Mouse (Mus musculus): ENCODE measurements around the gene Rbms1. TPM values are rescaled to one million over a fixed set of nuclear protein-coding genes. Genes with fewer than 3 reads are reported as not detected.

The Rbms1 gene
- total RNA-seq, 2 experiments from 2014 or later = 12.1 to 17.5 TPM

GRCm38 (mm10) chr2:60908551-60908950 is 54.4 kb downstream of the Rbms1 start:
- DNase-seq (ENCODE audit: low spot score in 2 of 2) = no peak
- no peak for TF ChIP-seq CTCF (conservative IDR thresholded peaks at IDR 0.05)
- no peak overlapping the region for H3K27ac ChIP-seq
- no peak overlapping the region for H3K4me3 ChIP-seq

DNA sequence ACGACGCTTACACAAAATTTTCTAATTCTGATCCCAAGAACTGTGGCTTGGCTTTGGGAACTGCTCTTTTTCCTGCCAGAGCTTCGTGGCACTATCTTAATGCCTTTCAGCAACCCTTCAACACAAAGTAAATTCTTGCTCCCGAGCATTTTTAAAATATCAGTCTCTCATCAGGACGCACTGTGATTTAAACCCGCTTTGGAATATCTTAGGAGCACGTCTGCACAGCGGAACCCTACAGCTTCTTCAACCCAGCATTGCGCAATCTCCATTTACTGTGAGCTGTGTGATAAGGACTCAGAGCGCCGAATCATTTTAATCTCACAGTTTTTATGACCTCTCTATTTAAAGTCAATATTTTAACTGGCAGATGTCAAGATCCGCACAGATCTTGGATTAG is 54.9 kb downstream of the Rbms1 start:
- no peak for TF ChIP-seq CTCF (conservative IDR thresholded peaks at IDR 0.05)

GRCm38 (mm10) chr2:60905283-60905682 is 57.7 kb downstream of the Rbms1 start:
- Histone ChIP-seq H3K4me3 (no peak overlapping the region), H3K27ac (no peak overlapping the region)
- TF ChIP-seq CTCF (conservative IDR thresholded peaks at IDR 0.05) = peak; percentile 76
- no peak for DNase-seq (ENCODE audit: low spot score in 2 of 2)

More for the DNA sequence above, 54.9 kb downstream of the Rbms1 start:
- no peak for DNase-seq (ENCODE audit: low spot score in 2 of 2)
- Histone ChIP-seq H3K4me3 (no peak overlapping the region), H3K27ac (no peak overlapping the region)

GRCm38 (mm10) chr2:60904141-60904540 is 58.9 kb downstream of the Rbms1 start:
- no peak for DNase-seq (ENCODE audit: low spot score in 2 of 2)
- Histone ChIP-seq H3K27ac (no peak overlapping the region), H3K4me3 (no peak overlapping the region)
- TF ChIP-seq CTCF (conservative IDR thresholded peaks at IDR 0.05) = no peak

- no peak for TF ChIP-seq CTCF (conservative IDR thresholded peaks at IDR 0.05)
- Histone ChIP-seq H3K27ac (no peak overlapping the region), H3K4me3 (no peak overlapping the region)
- DNase-seq (ENCODE audit: low spot score in 2 of 2) = no peak
These were observed 59.5 kb downstream of the Rbms1 start for GRCm38 (mm10) chr2:60903535-60903934.

DNA sequence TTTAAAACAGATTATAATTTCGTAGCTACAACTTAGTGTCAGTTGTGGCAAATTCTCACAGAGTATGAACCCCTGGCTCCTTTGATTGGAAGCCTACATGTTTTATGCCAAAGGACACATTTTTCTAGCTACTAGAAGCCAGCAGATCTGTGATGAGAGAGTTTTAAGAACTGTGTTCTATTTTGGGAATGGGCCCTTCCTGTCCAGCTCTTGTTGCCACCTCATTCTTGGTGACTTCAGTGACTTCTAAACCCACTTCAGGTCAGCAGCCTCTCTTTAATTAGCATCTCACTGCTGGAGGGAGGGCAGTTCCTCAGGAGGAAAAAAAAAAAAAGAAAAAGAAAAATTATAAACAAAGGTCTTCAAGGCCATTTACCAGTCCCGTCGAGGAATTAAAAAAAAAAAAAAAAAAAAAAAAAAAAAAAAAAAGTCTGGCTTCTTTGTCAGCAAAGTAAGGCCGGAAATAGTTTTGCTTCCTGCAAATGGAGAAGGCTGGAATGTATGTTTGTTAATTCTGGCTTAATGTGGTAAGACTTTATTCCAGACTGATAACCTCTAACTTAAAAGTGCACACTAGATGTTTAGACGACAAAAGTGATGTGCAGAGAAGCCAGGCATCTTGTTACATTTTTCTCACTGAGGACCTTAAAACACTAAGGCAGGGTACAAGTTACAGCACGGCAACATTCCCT is 60.4 kb downstream of the Rbms1 start:
- DNase-seq (ENCODE audit: low spot score in 2 of 2) = no peak
- Histone ChIP-seq H3K4me3 (no peak overlapping the region), H3K27ac (no peak overlapping the region)
- no peak for TF ChIP-seq CTCF (conservative IDR thresholded peaks at IDR 0.05)

GRCm38 (mm10) chr2:60901511-60901951 is 61.5 kb downstream of the Rbms1 start:
- H3K4me3 ChIP-seq = no peak overlapping the region; the same call in 1 of the 2 replicates
- no peak for DNase-seq (ENCODE audit: low spot score in 2 of 2)
- TF ChIP-seq CTCF (conservative IDR thresholded peaks at IDR 0.05) = no peak
- H3K27ac ChIP-seq = no peak overlapping the region

- TF ChIP-seq CTCF (conservative IDR thresholded peaks at IDR 0.05) = no peak
- Histone ChIP-seq H3K27ac (no peak overlapping the region), H3K4me3 (no peak overlapping the region; the same call in 1 of the 2 replicates)
- DNase-seq (ENCODE audit: low spot score in 2 of 2) = no peak
These were observed 62.0 kb downstream of the Rbms1 start for GRCm38 (mm10) chr2:60901013-60901412.

- no peak for DNase-seq (ENCODE audit: low spot score in 2 of 2)
- TF ChIP-seq CTCF (conservative IDR thresholded peaks at IDR 0.05) = no peak
- Histone ChIP-seq H3K27ac (no peak overlapping the region), H3K4me3 (no peak overlapping the region)
These were observed 70.0 kb downstream of the Rbms1 start for GRCm38 (mm10) chr2:60893042-60893441.

GRCm38 (mm10) chr2:60883931-60884330 is 79.1 kb downstream of the Rbms1 start:
- no peak overlapping the region for H3K4me3 ChIP-seq
- no peak for TF ChIP-seq CTCF (conservative IDR thresholded peaks at IDR 0.05)
- H3K27ac ChIP-seq = no peak overlapping the region
- DNase-seq (ENCODE audit: low spot score in 2 of 2) = no peak

GRCm38 (mm10) chr2:60883043-60883365 is 80.0 kb downstream of the Rbms1 start:
- no peak for DNase-seq (ENCODE audit: low spot score in 2 of 2)
- no peak overlapping the region for H3K4me3 ChIP-seq
- no peak for TF ChIP-seq CTCF (conservative IDR thresholded peaks at IDR 0.05)
- no peak overlapping the region for H3K27ac ChIP-seq

GRCm38 (mm10) chr2:60882202-60883042 is 80.6 kb downstream of the Rbms1 start:
- H3K27ac ChIP-seq = no peak overlapping the region
- no peak overlapping the region for H3K4me3 ChIP-seq
- no peak for TF ChIP-seq CTCF (conservative IDR thresholded peaks at IDR 0.05)
- DNase-seq (ENCODE audit: low spot score in 2 of 2) = no peak

DNA sequence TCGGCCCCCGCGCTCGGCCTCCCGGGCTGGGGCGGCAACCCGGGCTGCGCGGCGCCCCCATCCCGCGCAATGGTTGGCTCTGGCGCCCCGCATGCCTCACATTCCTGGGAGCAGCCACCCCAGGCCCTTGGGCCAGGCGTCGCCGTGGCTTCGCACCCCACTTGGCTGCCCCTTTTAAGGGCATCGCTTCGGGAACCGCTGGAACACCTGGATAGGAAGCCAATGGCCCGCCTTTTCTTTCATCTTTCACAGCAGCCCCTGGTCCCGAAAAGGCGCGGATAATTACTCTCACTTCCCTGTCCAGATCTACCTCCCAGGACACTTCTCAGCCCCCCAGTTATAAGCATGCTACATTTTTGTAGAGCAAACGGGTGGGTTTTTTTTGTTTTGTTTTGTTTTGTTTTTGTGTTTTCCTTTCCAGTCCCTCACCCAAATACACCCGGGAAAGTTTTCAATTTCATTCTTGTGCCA is 81.4 kb downstream of the Rbms1 start:
- no peak for TF ChIP-seq CTCF (conservative IDR thresholded peaks at IDR 0.05)
- Histone ChIP-seq H3K4me3 (peak overlapping the region; percentile 76), H3K27ac (peak overlapping the region; percentile 72; the same call in 1 of the 2 replicates)
- no peak for DNase-seq (ENCODE audit: low spot score in 2 of 2)

Data from layer of hippocampus, adult 2 months (tissue).